Mouse (Mus musculus) ES-E14 (cell line): ENCODE data around the gene Slain2.

Experiments used
- CHD2 ChIP-seq: IDR thresholded peaks from 2 replicates; pipeline ENCODE4 v1.6.1; 2014; ENCODE audit warnings: mild to moderate bottlenecking, low read depth, low read length, inconsistent platforms
- HCFC1 ChIP-seq: IDR thresholded peaks from 2 replicates; pipeline ENCODE4 v1.6.1; 2012; ENCODE audit warnings: low read length, inconsistent platforms, borderline replicate concordance; ENCODE audit not compliant: insufficient read depth
- MAFK ChIP-seq: IDR thresholded peaks from 2 replicates; pipeline ENCODE4 v1.6.1; 2014; ENCODE audit warnings: mild to moderate bottlenecking, low read depth, low read length, inconsistent platforms; ENCODE audit not compliant: insufficient read depth

DNA sequence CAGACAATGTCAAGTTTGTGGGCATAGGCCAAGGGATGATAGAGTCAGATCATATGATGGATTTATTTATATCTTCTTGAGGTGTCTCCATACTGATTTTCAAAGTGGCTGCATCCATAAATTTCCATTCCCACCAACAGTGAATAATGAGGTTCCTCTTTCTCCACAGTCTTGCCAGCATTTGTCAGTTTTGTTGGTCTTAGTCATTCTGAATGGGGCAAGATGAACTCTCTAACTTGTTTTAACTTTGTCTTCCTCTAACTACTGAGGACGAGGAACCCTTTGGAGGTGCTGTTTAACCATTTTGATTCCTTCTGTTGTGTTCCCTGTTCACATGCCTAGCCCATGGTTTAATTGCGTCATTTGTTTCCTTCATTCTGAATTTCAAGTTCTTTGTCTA, 36.1 kb downstream of the Slain2 start:
- TF ChIP-seq MAFK (no peak), HCFC1 (no peak), CHD2 (no peak)
